Mouse (Mus musculus): ENCODE results near the gene Psenen.

The Psenen gene

GRCm38 (mm10) chr7:30589435-30590301 lies 26.2 kb upstream of the Psenen start:
- in situ Hi-C loops (cut with MboI, MseI) = no loop called here

- in situ Hi-C loops (cut with MboI, MseI) = no loop called here
These were observed 25.4 kb upstream of the Psenen start, which contains the start of gene Kmt2b for GRCm38 (mm10) chr7:30588676-30589434. Gene Kmt2b, minus strand, starts transcription at chr7:30588726.

- in situ Hi-C loops (cut with MboI, MseI) = no loop called here
These were observed 24.6 kb upstream of the Psenen start for GRCm38 (mm10) chr7:30587842-30588667.

- in situ Hi-C loops (cut with MboI, MseI) = no loop called here
These were observed 23.1 kb upstream of the Psenen start for GRCm38 (mm10) chr7:30586455-30587020.

GRCm38 (mm10) chr7:30585170-30585569 lies 21.7 kb upstream of the Psenen start:
- in situ Hi-C loops (cut with MboI, MseI) = no loop called here

GRCm38 (mm10) chr7:30584339-30584738 lies 20.9 kb upstream of the Psenen start:
- in situ Hi-C loops (cut with MboI, MseI) = no loop called here

- in situ Hi-C loops (cut with MboI, MseI) = no loop called here
These were observed 18.1 kb upstream of the Psenen start for GRCm38 (mm10) chr7:30581547-30581946.

- in situ Hi-C loops (cut with MboI, MseI) = no loop called here
These were observed 16.5 kb upstream of the Psenen start for GRCm38 (mm10) chr7:30579950-30580349.

- in situ Hi-C loops (cut with MboI, MseI) = no loop called here
These were observed 9.5 kb upstream of the Psenen start for GRCm38 (mm10) chr7:30572969-30573368.

- in situ Hi-C loops (cut with MboI, MseI) = no loop called here
These were observed 9.0 kb upstream of the Psenen start for GRCm38 (mm10) chr7:30572389-30572788.

GRCm38 (mm10) chr7:30567555-30567954 lies 4.1 kb upstream of the Psenen start:
- in situ Hi-C loops (cut with MboI, MseI) = no loop called here

- in situ Hi-C loops (cut with MboI, MseI) = no loop called here
These were observed 2.6 kb upstream of the Psenen start for GRCm38 (mm10) chr7:30566033-30566432.

GRCm38 (mm10) chr7:30564970-30565571 lies 1.6 kb upstream of the Psenen start, which contains the start of gene Igflr1:
Gene Igflr1, plus strand, starts transcription at chr7:30565427.
- in situ Hi-C loops (cut with MboI, MseI) = no loop called here

GRCm38 (mm10) chr7:30563906-30564280 lies 466 bp upstream of the Psenen start:
- in situ Hi-C loops (cut with MboI, MseI) = no loop called here

- in situ Hi-C loops (cut with MboI, MseI) = no loop called here
These were observed 806 bp downstream of the Psenen start for GRCm38 (mm10) chr7:30562526-30563116.

- in situ Hi-C loops (cut with MboI, MseI) = no loop called here
These were observed 3.1 kb downstream of the Psenen start for GRCm38 (mm10) chr7:30560296-30560695.

- in situ Hi-C loops (cut with MboI, MseI) = no loop called here
These were observed 3.9 kb downstream of the Psenen start, which contains the start of gene Lin37 for GRCm38 (mm10) chr7:30559443-30559954. Gene Lin37, minus strand, starts transcription at chr7:30559838.

- in situ Hi-C loops (cut with MboI, MseI) = no loop called here
These were observed 4.6 kb downstream of the Psenen start for GRCm38 (mm10) chr7:30558656-30559442.

GRCm38 (mm10) chr7:30557901-30558514 lies 5.4 kb downstream of the Psenen start:
- in situ Hi-C loops (cut with MboI, MseI) = no loop called here
